Mouse (Mus musculus) limb, embryonic 15.5 days (tissue): ENCODE data around the gene Olfr56. TPM values are rescaled to one million over a fixed set of nuclear protein-coding genes. Genes with fewer than 3 reads are reported as not detected.
A peak's percentile ranks its signal among the peaks of the same experiment; 100 is the strongest.

Experiments used
- ATAC-seq: fragments of 200-750 bp; cut with Nextera tagmentation; 2 replicates; pipeline ENCODE4 v1.8.0; 2017; ENCODE audit warnings: low read depth, moderate TSS enrichment; ENCODE audit not compliant: insufficient number of reproducible peaks, low FRiP score, low TSS enrichment
- H3K27ac ChIP-seq: fragments of 300-500 bp; sonication (generic); 2 replicates; pipeline ENCODE4 v1.5.1; 2015; ENCODE audit warnings: moderate library complexity, mild to moderate bottlenecking, inconsistent platforms
- H3K27me3 ChIP-seq: fragments of 300-500 bp; sonication (generic); 2 replicates; pipeline ENCODE4 v1.6.1; 2015; ENCODE audit warnings: inconsistent platforms
- H3K36me3 ChIP-seq: fragments of 300-500 bp; sonication (generic); 2 replicates; pipeline ENCODE4 v1.6.1; 2015; ENCODE audit warnings: inconsistent platforms
- H3K4me1 ChIP-seq: fragments of 300-500 bp; sonication (generic); 2 replicates; pipeline ENCODE4 v1.6.1; 2015; ENCODE audit warnings: inconsistent platforms
- H3K4me2 ChIP-seq: fragments of 300-500 bp; sonication (generic); 2 replicates; pipeline ENCODE4 v1.6.1; 2015; ENCODE audit warnings: mild to moderate bottlenecking, inconsistent platforms
- H3K4me3 ChIP-seq: fragments of 300-500 bp; sonication (generic); 2 replicates; pipeline ENCODE4 v1.5.1; 2015; ENCODE audit warnings: mild to moderate bottlenecking, inconsistent platforms
- H3K9ac ChIP-seq: fragments of 300-500 bp; sonication (generic); 2 replicates; pipeline ENCODE4 v1.6.1; 2015; ENCODE audit warnings: inconsistent platforms
- H3K9me3 ChIP-seq: fragments of 300-500 bp; sonication (generic); 2 replicates; pipeline ENCODE4 v1.6.1; 2016; ENCODE audit warnings: inconsistent platforms
- WGBS: fragments of 180-500 bp; shearing (Covaris S2); methylation state at CpG from one replicate; pipeline ENCODE4 v1.1.7; 2015; 5-methylcytosine and 5-hydroxymethylcytosine counted together
- polyA plus RNA-seq: library from polyadenylated mRNA; unstranded; fragments of >200 nt; fragmentation: Nextera tagmentation; extraction: Ambion mirVana; gene quantifications from 2 replicates; pipeline ENCODE4 v1.2.1, GENCODE M21; 2015

The Olfr56 gene
- polyA plus RNA-seq, 1 experiment from 2014 or later, result not detected

DNA sequence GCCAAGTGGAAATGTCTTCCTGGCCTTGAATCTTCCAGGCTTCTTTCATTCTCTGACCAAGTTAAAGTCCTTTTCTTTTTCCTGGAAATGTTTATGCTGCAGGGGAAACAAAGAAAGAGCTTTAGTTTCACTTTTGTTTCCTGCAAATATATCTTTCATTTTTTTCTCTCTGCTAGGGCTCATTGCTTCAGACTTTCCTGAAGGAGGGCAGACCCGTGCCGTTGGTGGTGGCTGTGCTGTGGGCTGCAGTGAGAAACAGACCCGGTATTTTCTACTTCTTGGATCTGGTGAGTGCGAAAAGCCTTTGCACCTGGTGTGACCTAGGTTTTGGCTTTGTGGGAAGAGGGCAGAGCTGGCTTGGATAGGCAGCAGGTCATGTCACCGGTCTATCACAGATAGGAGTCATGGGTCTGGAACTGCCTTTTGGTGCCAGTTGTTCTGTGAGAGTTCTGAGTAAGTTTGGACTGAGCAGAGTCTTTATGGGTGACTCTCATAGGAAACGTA lies 108.2 kb downstream of the Olfr56 start:
- no peak overlapping the region for H3K4me3 ChIP-seq
- no peaks in the 10 kb centered on the region for H3K9me3 ChIP-seq
- ATAC-seq, result no peak
- no peak overlapping the region for H3K4me2 ChIP-seq
- no peak overlapping the region; the same call in 1 of the 2 replicates for H3K27ac ChIP-seq
- H3K9ac ChIP-seq, result no peak overlapping the region
- 74% methylated on average over 6 of the region's 6 CpGs for WGBS
- peaks cover 4% of the 10 kb centered on the region; the same call in 1 of the 2 replicates for H3K4me1 ChIP-seq
- H3K36me3 ChIP-seq, result no peaks in the 10 kb centered on the region
- no peaks in the 10 kb centered on the region for H3K27me3 ChIP-seq

DNA sequence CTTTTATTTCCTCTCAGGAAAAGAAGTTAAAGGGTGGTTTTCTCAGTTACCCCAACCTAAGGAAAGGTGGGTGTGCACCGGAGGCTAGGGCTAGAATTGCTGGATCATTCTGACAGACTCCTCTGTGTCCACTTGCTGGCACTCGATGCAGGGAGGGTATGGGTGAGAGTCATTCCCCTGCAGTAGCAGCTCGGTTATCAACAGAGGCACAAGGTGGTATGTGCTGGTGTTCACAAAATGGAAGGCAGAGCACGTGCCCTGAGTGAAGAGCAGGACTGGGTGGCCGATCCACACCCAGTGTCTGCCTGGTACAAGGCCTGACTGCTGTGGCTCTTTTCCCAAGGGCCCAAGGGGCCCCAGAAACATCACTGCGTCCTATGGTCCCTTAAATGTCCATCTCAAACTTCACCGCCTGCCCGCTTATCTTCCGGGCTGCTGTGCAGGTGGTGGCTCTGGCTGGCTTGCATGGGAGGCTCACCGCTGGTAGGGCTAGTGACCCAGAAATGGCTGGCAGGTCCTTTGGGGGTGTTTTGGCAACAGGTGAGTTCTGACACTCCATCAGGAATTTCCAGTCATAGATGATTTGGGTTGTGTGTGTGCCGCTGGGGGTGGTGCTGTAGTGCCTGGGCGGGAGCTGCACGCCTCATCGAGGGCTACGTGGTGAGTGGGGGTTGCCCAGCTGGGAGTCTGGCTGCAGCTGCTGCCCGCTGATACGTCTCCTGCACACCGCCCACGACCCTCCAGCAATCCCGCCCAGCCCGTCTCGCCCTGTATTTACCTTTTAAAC lies 109.3 kb downstream of the Olfr56 start:
- 46% methylated on average over 22 of the region's 22 CpGs for WGBS
- Histone ChIP-seq H3K4me2 (0 out of 2 replicates have a peak overlapping the region, but pooled peaks have one; percentile 12), H3K9ac (no peak overlapping the region), H3K27ac (no peak overlapping the region), H3K36me3 (no peaks in the 10 kb centered on the region), H3K9me3 (no peaks in the 10 kb centered on the region), H3K4me1 (peaks cover 4% of the 10 kb centered on the region; the same call in 1 of the 2 replicates), H3K27me3 (no peaks in the 10 kb centered on the region), H3K4me3 (no peak overlapping the region)
- no peak for ATAC-seq

DNA sequence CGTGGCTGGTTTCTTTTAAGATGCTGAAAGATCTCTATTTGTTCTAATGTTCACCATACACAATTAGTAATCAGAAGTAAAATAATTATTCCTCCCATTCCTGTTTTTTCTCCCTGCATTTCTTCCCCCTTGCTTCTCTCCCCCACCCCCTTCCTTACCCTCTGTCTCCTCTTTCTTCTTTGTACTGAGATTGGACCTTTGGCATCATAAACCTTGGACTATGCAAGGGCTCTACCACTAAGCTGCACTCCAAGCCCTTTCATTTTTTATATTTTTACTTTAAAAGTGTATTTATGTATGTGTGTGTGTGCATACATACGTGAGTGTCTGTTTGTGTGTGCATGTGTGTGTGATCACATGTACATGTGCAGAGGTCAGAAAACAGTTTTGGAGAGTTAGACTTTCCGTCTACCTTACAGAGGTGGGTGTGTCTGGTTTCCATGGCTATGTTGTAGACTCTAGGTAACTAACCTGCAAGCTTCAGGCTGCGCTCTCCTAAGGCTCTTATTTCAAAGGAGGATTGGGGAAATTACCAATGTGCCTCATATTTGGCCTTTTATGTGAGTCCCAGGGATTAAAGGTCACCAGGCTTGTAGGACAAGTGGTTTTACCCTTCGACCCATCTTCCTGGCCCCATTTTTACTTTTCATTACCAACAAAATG lies 110.4 kb downstream of the Olfr56 start:
- Histone ChIP-seq H3K4me1 (peaks cover 4% of the 10 kb centered on the region; the same call in 1 of the 2 replicates), H3K27me3 (no peaks in the 10 kb centered on the region), H3K36me3 (no peaks in the 10 kb centered on the region), H3K4me3 (no peak overlapping the region), H3K27ac (no peak overlapping the region), H3K9me3 (no peaks in the 10 kb centered on the region), H3K4me2 (no peak overlapping the region), H3K9ac (no peak overlapping the region)
- 81% methylated on average over 5 of the region's 5 CpGs for WGBS
- ATAC-seq, result no peak

DNA sequence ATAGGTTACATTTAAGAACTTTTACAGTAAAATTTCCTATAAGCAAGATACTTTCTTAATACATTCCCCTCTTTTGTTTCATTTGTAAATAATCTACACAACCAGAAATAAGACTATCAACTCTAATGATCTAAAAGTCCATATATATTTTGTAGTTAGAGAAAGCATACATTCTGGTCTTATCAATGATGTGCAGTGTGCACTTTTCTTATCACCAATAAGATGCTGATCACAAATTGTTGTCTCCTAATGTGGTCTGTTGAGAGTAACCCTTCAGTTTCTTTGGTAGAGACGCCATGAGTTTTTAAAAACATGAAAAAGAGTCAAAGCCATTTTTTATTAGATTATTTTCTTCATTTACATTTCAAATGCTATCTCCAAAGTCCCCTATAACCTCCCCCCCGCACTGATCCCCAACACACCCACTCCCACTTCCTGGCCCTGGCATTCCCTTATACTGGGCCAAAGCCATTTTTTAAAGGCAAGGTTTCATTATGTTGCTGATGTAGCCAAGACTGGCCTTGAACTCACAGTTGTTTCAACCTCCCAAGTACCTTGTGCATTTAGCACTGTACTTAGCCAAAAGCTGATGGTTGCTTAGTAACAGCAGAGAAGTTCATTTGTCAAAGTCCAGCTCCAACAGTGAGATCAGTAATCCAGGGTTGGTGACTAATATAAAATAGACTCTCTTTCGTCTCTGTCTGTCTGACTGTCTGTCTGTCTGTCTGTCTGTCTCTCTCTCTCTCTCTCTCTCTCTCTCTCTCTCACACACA lies 111.2 kb downstream of the Olfr56 start:
- H3K9ac ChIP-seq, result no peak overlapping the region
- 85% methylated on average over 3 of the region's 3 CpGs for WGBS
- no peak overlapping the region for H3K4me2 ChIP-seq
- H3K36me3 ChIP-seq, result no peaks in the 10 kb centered on the region
- H3K27ac ChIP-seq, result no peak overlapping the region
- H3K9me3 ChIP-seq, result no peaks in the 10 kb centered on the region
- H3K27me3 ChIP-seq, result no peaks in the 10 kb centered on the region
- ATAC-seq, result no peak
- peaks cover 4% of the 10 kb centered on the region; the same call in 1 of the 2 replicates for H3K4me1 ChIP-seq
- H3K4me3 ChIP-seq, result no peak overlapping the region

DNA sequence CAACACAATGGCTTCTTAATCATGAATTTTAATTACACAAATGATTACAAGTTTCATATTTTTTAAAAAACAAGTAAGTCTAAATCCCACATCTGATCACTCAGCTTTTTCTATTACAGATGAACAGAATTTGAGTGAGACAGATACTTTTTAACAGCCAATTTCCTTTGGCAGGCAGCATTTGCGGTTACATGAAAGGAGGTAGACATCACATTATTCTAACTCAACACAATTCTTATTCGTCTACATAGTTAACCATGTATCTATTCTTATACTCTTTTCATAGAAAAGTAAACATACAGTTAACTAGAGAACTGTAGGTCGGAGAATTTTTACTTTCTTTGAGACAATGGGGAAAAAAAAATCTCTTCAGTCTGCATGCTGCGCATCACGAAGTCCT lies 111.9 kb downstream of the Olfr56 start:
- Histone ChIP-seq H3K9me3 (no peaks in the 10 kb centered on the region), H3K27me3 (no peaks in the 10 kb centered on the region), H3K36me3 (no peaks in the 10 kb centered on the region), H3K4me1 (peaks cover 4% of the 10 kb centered on the region; the same call in 1 of the 2 replicates), H3K27ac (no peak overlapping the region), H3K4me3 (no peak overlapping the region), H3K9ac (no peak overlapping the region), H3K4me2 (no peak overlapping the region)
- no peak for ATAC-seq
- WGBS, result 84% methylated on average over 5 of the region's 5 CpGs

DNA sequence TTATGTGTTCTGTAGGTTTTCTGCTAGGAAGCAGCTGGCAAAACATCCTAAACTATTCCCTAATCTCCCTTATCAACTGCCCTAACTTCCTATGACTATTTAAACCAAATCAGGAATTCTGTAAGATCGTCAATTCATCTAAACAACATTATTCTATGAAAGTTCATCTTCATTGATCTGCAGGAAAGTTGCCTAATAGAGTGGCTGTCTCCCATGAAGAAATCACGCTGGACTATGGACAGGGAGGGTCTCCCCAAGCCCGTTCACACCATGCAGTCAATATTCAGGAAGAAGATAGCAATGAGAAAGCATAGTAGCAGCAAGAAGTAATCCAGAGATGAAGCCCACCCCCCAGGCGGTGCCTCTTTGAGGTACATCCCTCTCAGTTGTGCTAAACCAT lies 112.5 kb downstream of the Olfr56 start:
- Histone ChIP-seq H3K4me2 (no peak overlapping the region), H3K9ac (no peak overlapping the region), H3K27me3 (no peaks in the 10 kb centered on the region), H3K27ac (no peak overlapping the region), H3K4me1 (peaks cover 4% of the 10 kb centered on the region; the same call in 1 of the 2 replicates), H3K36me3 (no peaks in the 10 kb centered on the region), H3K9me3 (no peaks in the 10 kb centered on the region), H3K4me3 (no peak overlapping the region)
- no peak for ATAC-seq
- WGBS, result 74% methylated on average over 4 of the region's 4 CpGs

DNA sequence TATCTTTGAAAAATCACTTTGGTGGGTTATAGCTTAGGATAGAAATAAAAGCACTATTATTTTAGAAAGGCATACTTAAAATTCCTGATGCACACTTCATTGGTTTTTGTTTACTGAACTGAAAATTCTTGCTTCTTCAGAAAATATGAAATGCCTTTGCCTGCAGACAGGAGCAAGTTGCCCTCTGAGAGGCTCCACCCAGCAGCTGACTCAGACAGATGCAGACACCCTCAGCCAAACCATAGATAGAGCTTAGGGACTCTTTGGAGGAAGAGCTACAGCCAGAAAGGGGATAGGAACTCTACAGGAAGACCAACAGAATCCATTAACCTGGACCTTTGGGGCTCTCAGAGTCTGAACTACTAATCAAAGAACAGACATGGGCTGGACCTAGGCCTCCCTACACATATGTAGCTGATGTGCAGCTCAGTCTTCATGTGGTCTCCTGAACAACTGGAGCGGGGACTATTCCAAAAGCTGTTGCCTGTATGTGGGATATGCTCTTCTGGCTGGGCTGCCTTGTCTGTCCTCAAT lies 113.4 kb downstream of the Olfr56 start:
- 100% methylated on average over 1 of the region's 1 CpGs for WGBS
- no peak for ATAC-seq
- Histone ChIP-seq H3K36me3 (no peaks in the 10 kb centered on the region), H3K4me2 (no peak overlapping the region), H3K27ac (no peak overlapping the region), H3K27me3 (no peaks in the 10 kb centered on the region), H3K9me3 (no peaks in the 10 kb centered on the region), H3K4me3 (no peak overlapping the region), H3K4me1 (peaks cover 4% of the 10 kb centered on the region; the same call in 1 of the 2 replicates), H3K9ac (no peak overlapping the region)

DNA sequence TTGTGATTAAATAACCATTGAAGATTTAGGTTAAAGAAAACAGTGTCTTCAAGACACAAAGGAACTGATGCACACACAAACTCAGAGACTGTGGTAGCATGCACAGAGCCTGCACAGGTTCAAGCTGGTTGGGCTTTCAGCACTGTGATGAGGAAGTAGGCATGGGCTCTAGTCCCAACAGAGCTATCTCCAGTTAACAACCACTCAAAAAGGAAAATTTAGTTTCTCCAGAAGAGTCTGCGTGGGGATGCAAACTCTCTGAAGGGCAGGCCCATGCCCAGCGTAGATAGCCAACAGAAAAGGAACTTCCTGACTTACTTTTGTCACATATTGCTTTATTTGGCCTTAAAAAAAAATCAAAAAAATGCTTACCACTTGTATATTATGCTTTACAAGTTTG lies 114.1 kb downstream of the Olfr56 start:
- Histone ChIP-seq H3K36me3 (no peaks in the 10 kb centered on the region), H3K27me3 (no peaks in the 10 kb centered on the region), H3K27ac (no peak overlapping the region), H3K9me3 (no peaks in the 10 kb centered on the region), H3K4me2 (no peak overlapping the region), H3K4me3 (no peak overlapping the region), H3K4me1 (peaks cover 4% of the 10 kb centered on the region; the same call in 1 of the 2 replicates), H3K9ac (no peak overlapping the region)
- no peak for ATAC-seq
- 85% methylated on average over 2 of the region's 2 CpGs for WGBS

DNA sequence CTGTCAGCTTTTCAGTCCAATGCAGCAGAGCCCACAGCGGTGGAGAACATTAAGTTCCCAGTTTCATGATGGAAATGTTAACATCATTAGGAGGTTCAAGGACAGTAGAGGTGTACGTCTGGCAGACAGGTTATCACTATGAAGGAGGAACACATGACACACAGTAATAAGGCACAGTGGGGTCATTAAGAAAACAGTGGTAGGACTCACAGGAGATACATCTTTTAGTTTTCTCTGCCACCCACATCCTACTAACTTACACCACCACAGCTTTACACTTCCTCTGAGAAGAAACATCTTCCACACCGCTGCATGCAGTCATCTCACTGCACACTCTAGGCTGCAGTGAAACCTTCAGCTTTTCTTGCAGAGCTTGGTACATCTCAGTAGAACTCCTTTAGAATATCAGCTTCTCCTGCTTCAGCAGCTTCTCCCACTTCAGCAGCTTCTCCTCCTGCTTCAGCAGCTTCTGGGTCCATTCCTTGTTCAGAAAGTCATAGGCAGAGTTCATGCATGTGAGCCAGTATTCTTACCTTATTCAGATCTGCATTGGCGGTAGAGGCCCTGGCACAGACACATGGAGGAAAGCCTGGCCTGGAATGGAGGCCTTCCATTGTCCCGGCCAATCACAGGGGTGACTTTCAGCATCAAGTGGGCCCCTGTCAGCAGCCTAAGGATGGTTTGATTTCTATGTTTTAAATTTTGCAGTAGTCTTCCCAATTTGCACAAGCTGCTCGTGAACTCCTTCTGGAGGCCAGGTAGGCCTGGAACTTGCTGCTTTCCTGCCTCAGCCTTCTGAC lies 115.4 kb downstream of the Olfr56 start:
- ATAC-seq, result no peak
- Histone ChIP-seq H3K4me3 (no peak overlapping the region), H3K4me1 (no peaks in the 10 kb centered on the region), H3K9me3 (no peaks in the 10 kb centered on the region), H3K36me3 (no peaks in the 10 kb centered on the region), H3K9ac (no peak overlapping the region), H3K27ac (no peak overlapping the region), H3K4me2 (no peak overlapping the region), H3K27me3 (no peaks in the 10 kb centered on the region)
- 75% methylated on average over 6 of the region's 6 CpGs for WGBS

DNA sequence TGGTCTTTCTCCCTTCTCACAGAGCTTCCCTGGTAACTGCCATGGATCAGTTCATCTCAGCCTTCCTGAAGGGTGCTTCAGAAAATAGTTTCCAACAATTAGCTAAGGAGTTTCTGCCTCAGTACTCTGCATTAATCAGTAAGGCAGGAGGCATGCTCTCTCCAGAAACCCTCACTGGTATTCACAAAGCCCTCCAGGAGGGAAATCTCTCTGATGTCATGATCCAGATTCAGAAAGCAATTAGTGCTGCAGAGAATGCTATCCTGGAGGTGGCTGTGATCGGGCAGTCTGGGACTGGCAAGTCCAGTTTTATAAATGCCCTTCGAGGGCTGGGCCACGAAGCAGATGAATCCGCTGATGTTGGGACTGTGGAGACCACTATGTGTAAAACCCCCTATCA lies 116.7 kb downstream of the Olfr56 start:
- H3K9ac ChIP-seq, result no peak overlapping the region
- 90% methylated on average over 4 of the region's 4 CpGs for WGBS
- no peak overlapping the region for H3K4me2 ChIP-seq
- no peaks in the 10 kb centered on the region for H3K36me3 ChIP-seq
- H3K4me3 ChIP-seq, result no peak overlapping the region
- no peaks in the 10 kb centered on the region for H3K4me1 ChIP-seq
- no peaks in the 10 kb centered on the region for H3K9me3 ChIP-seq
- no peak for ATAC-seq
- H3K27ac ChIP-seq, result no peak overlapping the region
- no peaks in the 10 kb centered on the region for H3K27me3 ChIP-seq

DNA sequence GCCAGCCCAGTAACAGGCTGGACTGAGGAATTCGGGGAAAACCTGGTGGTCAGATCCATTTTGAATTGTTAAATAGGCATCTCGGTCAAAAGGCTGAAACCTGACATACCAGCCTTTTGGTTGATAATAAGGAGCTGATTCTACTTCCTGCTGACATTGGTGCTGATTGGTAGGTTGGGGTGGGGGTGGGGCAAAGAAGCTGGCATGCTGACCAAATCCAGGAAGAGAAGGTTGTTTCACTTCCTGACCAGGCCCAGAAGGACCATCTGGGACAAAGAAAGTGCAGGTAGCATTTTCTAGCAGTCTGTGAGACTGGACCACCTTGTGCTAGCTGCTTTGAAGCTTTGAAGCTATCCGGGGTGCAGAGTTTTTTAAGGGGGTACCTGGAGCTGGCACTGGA lies 121.7 kb downstream of the Olfr56 start:
- H3K27ac ChIP-seq, result no peak overlapping the region
- no peak overlapping the region for H3K9ac ChIP-seq
- no peak overlapping the region for H3K4me3 ChIP-seq
- no peaks in the 10 kb centered on the region for H3K27me3 ChIP-seq
- no peaks in the 10 kb centered on the region for H3K9me3 ChIP-seq
- ATAC-seq, result no peak
- no peaks in the 10 kb centered on the region for H3K4me1 ChIP-seq
- whole genome bisulfite sequencing, result 74% methylated on average over 3 of the region's 3 CpGs
- no peaks in the 10 kb centered on the region for H3K36me3 ChIP-seq
- no peak overlapping the region for H3K4me2 ChIP-seq
